Mouse (Mus musculus) erythroblast, embryonic 14.5 days (primary cell): ENCODE measurements around the gene Svs3b.

ENCODE experiments used
- GATA1 ChIP-seq: IDR thresholded peaks from 2 replicates; pipeline ENCODE4 v1.6.1; 2012; ENCODE audit warnings: low read length, inconsistent platforms, mixed read lengths
- TAL1 ChIP-seq: IDR thresholded peaks from 3 replicates; pipeline ENCODE4 v1.6.1; 2012; ENCODE audit warnings: low read length, inconsistent platforms, mixed read lengths

- TF ChIP-seq GATA1 = no peak
- no peak for TF ChIP-seq TAL1
Measured at GRCm38 (mm10) chr2:164221522-164221921, 34.9 kb downstream of the Svs3b start, which contains the start of gene Wfdc15b.
